22 mouse cellular contexts compared by ENCODE assay signal in the genomic region with DNA sequence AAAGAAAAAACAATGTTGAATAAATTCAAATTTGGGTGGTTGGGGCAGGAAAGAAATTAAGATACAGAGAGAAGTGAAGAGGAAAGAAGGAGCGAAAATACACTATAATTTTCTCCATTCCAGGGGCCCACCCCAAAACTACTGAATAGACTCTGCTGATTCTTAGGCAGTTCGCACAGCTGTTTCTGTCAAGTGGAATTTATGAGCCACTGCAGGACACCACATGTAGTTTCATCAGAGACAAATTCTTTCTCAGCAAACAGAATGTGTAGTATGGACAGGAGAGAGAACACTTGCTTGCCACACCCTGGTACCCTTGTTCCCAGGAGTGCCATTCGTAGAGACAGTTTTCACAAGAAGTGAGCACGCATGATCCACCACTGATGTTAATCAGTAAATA.
DNase-seq lines count a peak whose midpoint lies in the region; ATAC-seq and TF ChIP-seq lines count a peak whose summit lies in the region.
"Had no signal": no experiment of that assay in that cellular context is flagged by ENCODE, and none has a peak within 500 bp of the region (broad histone marks: within the 10 kb centered on the region; RNA-seq: fewer than 3 reads in every experiment).

No protein-coding gene starts in this region.

- in situ Hi-C loops in CH12.LX (cut with MboI; ENCODE audit: low pct_ligation_motif_present, low pct_unique_long_range_greater_than_20kb, low sequenced_read_pairs), result no loop called here

- H3K36me3 ChIP-seq in CH12.LX (replicated peaks in 1 of 2; ENCODE audit: control insufficient read depth in 1 of 2, insufficient read depth in 1 of 2, low read length in 1 of 2), result no peaks in the 10 kb centered on the region
- no peaks in the 10 kb centered on the region for H3K36me3 ChIP-seq in limb, embryonic 10.5 days
- H3K36me3 ChIP-seq: embryonic facial prominence, embryonic 13.5 days; forebrain, embryonic 15.5 days had no signal

- no peaks in the 10 kb centered on the region for H3K79me2 ChIP-seq in CH12.LX (replicated peaks; ENCODE audit: control insufficient read depth, extremely low read depth, insufficient read depth, poor library complexity, severe bottlenecking)

- H3K4me3 ChIP-seq in CH12.LX (replicated peaks in 1 of 3; ENCODE audit: low read depth in 2 of 3, low read length in 2 of 3, poor library complexity in 1 of 3), result no peak overlapping the region
- H3K4me3 ChIP-seq in limb, embryonic 10.5 days, result no peak overlapping the region
- H3K4me3 ChIP-seq: embryonic facial prominence, embryonic 13.5 days; forebrain, embryonic 13.5 days; forebrain, embryonic 15.5 days had no signal

- 79% methylated on average over 4 of the region's 4 CpGs for WGBS in limb, embryonic 10.5 days

- TF ChIP-seq POLR2A in CH12.LX (IDR thresholded peaks at IDR 0.05; ENCODE audit: low read depth, low read length), result no peak

- no peak for ATAC-seq in activated CD4-positive, CD25-positive, alpha-beta regulatory T cell, adult 4 months
- ATAC-seq: CD4-positive, CD25-positive, alpha-beta regulatory T cell, adult 4 months; forebrain, embryonic 13.5 days; forebrain, embryonic 15.5 days; forebrain, postnatal 0 days had no signal

- TF ChIP-seq RAD21 in CH12.LX (IDR thresholded peaks at IDR 0.05; ENCODE audit: low read depth, low read length), result no peak

- H3K9ac ChIP-seq in CH12.LX (ENCODE audit: insufficient read depth, low read depth), result no peak overlapping the region
- H3K9ac ChIP-seq: embryonic facial prominence, embryonic 13.5 days; forebrain, embryonic 13.5 days; forebrain, embryonic 15.5 days; forebrain, postnatal 0 days had no signal

- no peak for TF ChIP-seq EP300 in CH12.LX (IDR thresholded peaks at IDR 0.05; ENCODE audit: low read length)

- H3K4me2 ChIP-seq in CH12.LX (ENCODE audit: insufficient read depth, low read depth, poor library complexity, severe bottlenecking), result no peak overlapping the region
- H3K4me2 ChIP-seq: embryonic facial prominence, embryonic 13.5 days; forebrain, embryonic 13.5 days; forebrain, embryonic 15.5 days had no signal

- H3K4me1 ChIP-seq in CH12.LX (ENCODE audit: control insufficient read depth in 1 of 2, insufficient read depth in 2 of 2), result no peaks in the 10 kb centered on the region
- H3K4me1 ChIP-seq in limb, embryonic 10.5 days, result no peaks in the 10 kb centered on the region
- H3K4me1 ChIP-seq: embryonic facial prominence, embryonic 13.5 days; forebrain, embryonic 13.5 days; forebrain, embryonic 15.5 days had no signal

- peak; percentile 3 for DNase-seq in embryo, embryonic 11 days
- no peak for DNase-seq in embryo, embryonic 10 days (ENCODE audit: low spot score)
- peak; percentile 52 for DNase-seq in 3T3-L1 (ENCODE audit: low read depth, low spot score)
- DNase-seq in CH12.LX (ENCODE audit: extremely low read depth), result peak; percentile 6
- peak; percentile 27 for DNase-seq in mesoderm, embryonic 11.5 days (ENCODE audit: low read depth, low spot score)
- no peak for DNase-seq in heart, adult 9 months (ENCODE audit: low spot score in 2 of 2)
- no peak for DNase-seq in limb, embryonic 10.5 days (ENCODE audit: low spot score)
- DNase-seq: adrenal gland, adult 8-10 months; adrenal gland, postnatal 14 days; adrenal gland, postnatal 36 days; B cell, adult 2 months; cerebellum, adult 11-12 months; cerebellum, adult 2 months; cerebellum, adult 9-10 months; cerebellum, postnatal 10 days; cerebellum, postnatal 25 days; forebrain, postnatal 0 days had no signal

- no peaks in the 10 kb centered on the region for H3K9me3 ChIP-seq in CH12.LX (replicated peaks; ENCODE audit: low read length)
- H3K9me3 ChIP-seq in limb, embryonic 10.5 days (replicated peaks), result no peaks in the 10 kb centered on the region
- H3K9me3 ChIP-seq: embryonic facial prominence, embryonic 13.5 days; forebrain, embryonic 13.5 days; forebrain, embryonic 15.5 days had no signal

- H3K27me3 ChIP-seq in CH12.LX (replicated peaks), result no peaks in the 10 kb centered on the region
- H3K27me3 ChIP-seq in limb, embryonic 10.5 days (ENCODE audit: low read depth, poor library complexity, severe bottlenecking), result no peaks in the 10 kb centered on the region
- H3K27me3 ChIP-seq: embryonic facial prominence, embryonic 13.5 days; forebrain, embryonic 13.5 days; forebrain, embryonic 15.5 days had no signal

- dilution Hi-C loops in CH12.LX (cut with MboI; ENCODE audit: extremely low pct_ligation_motif_present, extremely low pct_unique_long_range_greater_than_20kb, low sequenced_read_pairs), result no loop called here

- no peak overlapping the region for H3K27ac ChIP-seq in CH12.LX (ENCODE audit: insufficient read depth, low read depth)
- H3K27ac ChIP-seq in limb, embryonic 10.5 days, result no peak overlapping the region
- H3K27ac ChIP-seq: embryonic facial prominence, embryonic 13.5 days; forebrain, embryonic 13.5 days; forebrain, embryonic 15.5 days had no signal

- no peak for TF ChIP-seq CTCF in CH12.LX (conservative IDR thresholded peaks at IDR 0.05 in 1 of 2, IDR thresholded peaks at IDR 0.05 in 1 of 2; ENCODE audit: low read depth in 2 of 2, low read length in 2 of 2)

TF ChIP-seq in CH12.LX, 34 proteins besides CTCF, POLR2A, EP300 and RAD21:
- TF ChIP-seq ETS1 (conservative IDR thresholded peaks at IDR 0.05; ENCODE audit: low read depth, low read length) (no peak; the same call in 1 of the 2 replicates), HCFC1 (IDR thresholded peaks at IDR 0.05; ENCODE audit: low read depth, low read length) (no peak), PAX5 (IDR thresholded peaks at IDR 0.05; ENCODE audit: low read length) (no peak), MAFK (IDR thresholded peaks at IDR 0.05; ENCODE audit: insufficient replicate concordance, low read length) (no peak), MAX (IDR thresholded peaks at IDR 0.05; ENCODE audit: low read length) (no peak), NRF1 (IDR thresholded peaks at IDR 0.05; ENCODE audit: low read depth, low read length) (no peak), RCOR1 (conservative IDR thresholded peaks at IDR 0.05; ENCODE audit: low read depth, low read length) (no peak)

Comparison
In these comparisons a context has a peak if more than half of its experiments do, and no peak if none do; other contexts are left out.
1. DNase-seq: peak in embryo, embryonic 11 days (single experiment), 3T3-L1 (single experiment), CH12.LX (single experiment) and mesoderm, embryonic 11.5 days (single experiment); none in embryo, embryonic 10 days (single experiment), heart, adult 9 months (0 of 2) and limb, embryonic 10.5 days (single experiment).